Mouse (Mus musculus): ENCODE data around the gene Sf3a3.

DNA sequence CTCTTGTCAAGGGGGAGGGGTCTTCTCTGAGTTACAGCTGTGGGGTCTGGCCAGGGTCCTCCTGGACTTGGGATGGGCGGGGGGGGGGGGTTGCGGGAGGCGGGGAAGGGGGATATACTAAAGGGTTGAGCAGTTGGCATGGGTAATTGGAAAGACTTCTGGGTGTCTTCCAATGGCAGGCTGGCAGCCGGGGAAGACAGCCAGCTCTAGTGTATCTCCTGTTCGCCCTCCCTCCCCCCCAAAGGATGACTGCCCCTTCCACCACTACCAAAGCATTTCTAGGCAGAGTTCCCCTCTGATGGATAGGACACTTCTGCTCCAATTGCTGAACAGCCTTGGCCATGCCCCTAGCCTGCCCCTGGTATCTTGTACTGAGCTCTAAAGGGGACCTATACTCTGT lies 12.7 kb upstream of the Sf3a3 start:
- TF ChIP-seq CTCF (IDR thresholded peaks at IDR 0.05; ENCODE audit: low read depth, low read length) = no peak
- TF ChIP-seq GATA2 (IDR thresholded peaks at IDR 0.05; ENCODE audit: borderline replicate concordance, low read depth, low read length) = no peak
